Comparison of ENCODE assay signal across 8 mouse cellular contexts in the genomic region with DNA sequence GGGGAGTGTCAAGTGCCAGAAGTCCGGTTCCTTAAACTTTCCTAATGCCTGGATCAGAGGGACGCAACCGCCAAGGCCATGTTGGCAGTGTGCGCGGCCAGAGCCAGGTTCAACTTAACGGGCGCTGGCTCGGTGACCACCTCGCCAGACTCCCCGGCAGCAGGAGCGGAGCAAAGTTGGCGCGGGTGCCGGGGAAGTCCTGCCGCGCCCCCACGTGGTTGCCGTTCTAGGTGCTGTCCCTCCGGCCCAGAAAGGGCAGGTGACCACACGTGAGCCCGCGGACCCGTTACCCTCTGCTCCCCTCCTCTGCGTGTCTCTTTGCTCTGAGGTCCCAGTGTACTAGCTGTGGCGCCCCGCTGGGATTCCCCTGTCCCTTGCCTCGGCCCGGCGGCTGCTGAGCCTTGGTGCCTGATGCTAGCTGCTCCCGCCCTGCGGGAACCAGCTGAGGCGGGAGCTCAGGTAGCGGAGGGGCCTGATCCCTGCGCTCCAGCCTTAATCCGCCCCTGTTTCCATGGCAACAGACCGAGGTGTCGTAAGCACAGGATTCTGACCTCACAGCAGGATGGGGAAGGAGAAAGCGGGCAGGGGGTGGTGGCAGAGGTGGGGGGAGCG. TPM values are rescaled to one million over a fixed set of nuclear protein-coding genes. Genes with fewer than 3 reads are reported as not detected.
A peak's percentile ranks its signal among the peaks of the same experiment; 100 is the strongest.
DNase-seq lines count a peak whose midpoint lies in the region; ATAC-seq and TF ChIP-seq lines count a peak whose summit lies in the region.

No protein-coding gene starts in this region.

- peak; percentile 67 to 69 for DNase-seq in heart, adult 2 months
- no peak for DNase-seq in heart, adult 8-10 months (ENCODE audit: low spot score)
- DNase-seq in adrenal gland, adult (ENCODE audit: inconsistent age in 2 of 2, low spot score in 1 of 2), result peak; percentile 72 to 84
- peak; percentile 69 for DNase-seq in embryo, embryonic 9.5 days (ENCODE audit: extremely low spot score)
- DNase-seq in hindbrain, embryonic 10.5 days (ENCODE audit: low spot score), result peak; percentile 72
- peak; percentile 83 for DNase-seq in limb, embryonic 11.5 days (ENCODE audit: low spot score)
- peak; percentile 59 to 63 for DNase-seq in thymus, postnatal 36 days

- 3% methylated on average over 39 of the region's 39 CpGs for WGBS in heart, adult 2 months
- WGBS in hindbrain, embryonic 10.5 days, result under 1% methylated on average over 39 of the region's 39 CpGs
- WGBS in limb, embryonic 11.5 days, result under 1% methylated on average over 39 of the region's 39 CpGs
- WGBS in midbrain, embryonic 16.5 days, result 0% methylated on average over 39 of the region's 39 CpGs

- H3K9me3 ChIP-seq in hindbrain, embryonic 10.5 days, result no peaks in the 10 kb centered on the region
- H3K9me3 ChIP-seq in limb, embryonic 11.5 days (ENCODE audit: control insufficient read depth, low read length), result no peaks in the 10 kb centered on the region
- H3K9me3 ChIP-seq in midbrain, embryonic 16.5 days (replicated peaks; ENCODE audit: control insufficient read depth, low read length, poor library complexity, severe bottlenecking), result no peaks in the 10 kb centered on the region

- peak; percentile 47 for TF ChIP-seq CTCF in heart, adult 2 months (IDR thresholded peaks at IDR 0.05)

- H3K4me3 ChIP-seq in heart, adult 2 months, result peak overlapping the region; percentile 64
- peak overlapping the region; percentile 60 for H3K4me3 ChIP-seq in hindbrain, embryonic 10.5 days
- peak overlapping the region; percentile 44 for H3K4me3 ChIP-seq in limb, embryonic 11.5 days (ENCODE audit: low read depth, low read length)
- peak overlapping the region; percentile 64 for H3K4me3 ChIP-seq in midbrain, embryonic 16.5 days (ENCODE audit: low read depth, low read length)

- 0 out of 2 replicates have a peak, but pooled peaks have one; percentile 19 for ATAC-seq in limb, embryonic 11.5 days (ENCODE audit: insufficient number of reproducible peaks, low FRiP score, low TSS enrichment, low read depth)
- peak; percentile 47; the same call in 1 of the 2 replicates for ATAC-seq in midbrain, embryonic 16.5 days

- H3K4me2 ChIP-seq in limb, embryonic 11.5 days (ENCODE audit: low read depth, severe bottlenecking), result peak overlapping the region; percentile 60
- H3K4me2 ChIP-seq in midbrain, embryonic 16.5 days (ENCODE audit: low read length), result peak overlapping the region; percentile 57

- H3K27ac ChIP-seq in heart, adult 2 months, result no peak overlapping the region; the same call in 1 of the 2 replicates
- peak overlapping the region; percentile 75; the same call in 1 of the 2 replicates for H3K27ac ChIP-seq in hindbrain, embryonic 10.5 days
- H3K27ac ChIP-seq in limb, embryonic 11.5 days (replicated peaks; ENCODE audit: low read depth, low read length), result no peak overlapping the region
- peak overlapping the region; percentile 74 for H3K27ac ChIP-seq in midbrain, embryonic 16.5 days (ENCODE audit: low read length)

- TF ChIP-seq POLR2A in heart, adult 2 months (IDR thresholded peaks at IDR 0.05; ENCODE audit: insufficient read depth, low read depth, low read length), result no peak

- peaks cover 1% of the 10 kb centered on the region; the same call in 1 of the 2 replicates for H3K27me3 ChIP-seq in heart, adult 2 months (ENCODE audit: control insufficient read depth, insufficient read depth, low read length)
- peaks cover 92% of the 10 kb centered on the region for H3K27me3 ChIP-seq in hindbrain, embryonic 10.5 days (ENCODE audit: insufficient read depth, poor library complexity, severe bottlenecking)
- H3K27me3 ChIP-seq in limb, embryonic 11.5 days (ENCODE audit: control insufficient read depth, insufficient read depth, low read length), result peaks cover 42% of the 10 kb centered on the region
- no peaks in the 10 kb centered on the region for H3K27me3 ChIP-seq in midbrain, embryonic 16.5 days (ENCODE audit: control insufficient read depth, insufficient read depth, low read depth, low read length)

- peaks cover 2% of the 10 kb centered on the region; the same call in 1 of the 2 replicates for H3K4me1 ChIP-seq in heart, adult 2 months (ENCODE audit: control insufficient read depth, insufficient read depth, low read length)
- H3K4me1 ChIP-seq in hindbrain, embryonic 10.5 days (replicated peaks), result peaks cover 72% of the 10 kb centered on the region
- H3K4me1 ChIP-seq in limb, embryonic 11.5 days (ENCODE audit: control insufficient read depth, insufficient read depth, low read length), result peaks cover 24% of the 10 kb centered on the region
- H3K4me1 ChIP-seq in midbrain, embryonic 16.5 days (ENCODE audit: control insufficient read depth, insufficient read depth, low read length), result peaks cover 25% of the 10 kb centered on the region

- H3K36me3 ChIP-seq in heart, adult 2 months (ENCODE audit: control insufficient read depth, insufficient read depth, low read length), result no peaks in the 10 kb centered on the region
- no peaks in the 10 kb centered on the region for H3K36me3 ChIP-seq in hindbrain, embryonic 10.5 days
- no peaks in the 10 kb centered on the region for H3K36me3 ChIP-seq in limb, embryonic 11.5 days (ENCODE audit: control insufficient read depth, insufficient read depth, low read length)
- no peaks in the 10 kb centered on the region for H3K36me3 ChIP-seq in midbrain, embryonic 16.5 days (ENCODE audit: control insufficient read depth, insufficient read depth, low read length)

- H3K79me2 ChIP-seq in heart, adult 2 months (replicated peaks; ENCODE audit: control insufficient read depth, insufficient read depth, low read length), result no peaks in the 10 kb centered on the region

- intact Hi-C loops in heart, adult 2 months (cut with DNase I), result loop anchor here (2.0 to 10.0 kb wide), 2 partner anchors 14 to 210 kb away; no protein-coding TSS in a partner anchor

- peak overlapping the region; percentile 81 for H3K9ac ChIP-seq in heart, adult 2 months (ENCODE audit: low read depth, low read length)
- peak overlapping the region; percentile 4 for H3K9ac ChIP-seq in limb, embryonic 11.5 days (ENCODE audit: low read length)
- peak overlapping the region; percentile 72 for H3K9ac ChIP-seq in midbrain, embryonic 16.5 days (ENCODE audit: low read depth, low read length)

- TF ChIP-seq EP300 in heart, adult 2 months (IDR thresholded peaks at IDR 0.05; ENCODE audit: insufficient read depth, low read depth, low read length), result no peak

RNA-seq across cellular contexts. Expression of a gene that starts 1.4 kb away (rescaled TPM):
- 1 to 10 TPM; 8.4 to 9.4 TPM for total RNA-seq in heart, adult 2 months (2021)
- polyA plus RNA-seq in heart, adult 2 months (2012; rRNA removed), result 7.5 and 10.4 TPM in 2 replicates
- 1 to 10 TPM; 5.2 to 7.9 (median 6.8) TPM for total RNA-seq in heart, adult 8-10 months (2022)
- 2.5 and 2.8 TPM in 2 replicates for polyA plus RNA-seq in hindbrain, embryonic 10.5 days (2016; fragmentation: Nextera tagmentation; extraction: Ambion mirVana)
- 0.75 and 0.78 TPM in 2 replicates for polyA plus RNA-seq in limb, embryonic 11.5 days (2014; fragmentation: Nextera tagmentation; extraction: Ambion mirVana)
- 17.8 and 19.7 TPM in 2 replicates for polyA plus RNA-seq in midbrain, embryonic 16.5 days (2015; fragmentation: Nextera tagmentation; extraction: Ambion mirVana)

RNA-seq across cellular contexts. Expression of a gene that starts 3.9 kb away (rescaled TPM):
- 10 to 100 TPM in 1 of 2 experiments, 1 to 10 TPM in 1; 8.5 to 11.6 TPM for total RNA-seq in heart, adult 2 months (2021)
- polyA plus RNA-seq in heart, adult 2 months (2012; rRNA removed), result 21.7 and 32.9 TPM in 2 replicates
- total RNA-seq in heart, adult 8-10 months (2022), result 10 to 100 TPM in 2 of 4 experiments, 1 to 10 TPM in 2; 8.1 to 11.2 (median 9.7) TPM
- polyA plus RNA-seq in hindbrain, embryonic 10.5 days (2016; fragmentation: Nextera tagmentation; extraction: Ambion mirVana), result 23.2 and 24.2 TPM in 2 replicates
- polyA plus RNA-seq in limb, embryonic 11.5 days (2014; fragmentation: Nextera tagmentation; extraction: Ambion mirVana), result 24.1 and 25.5 TPM in 2 replicates
- polyA plus RNA-seq in midbrain, embryonic 16.5 days (2015; fragmentation: Nextera tagmentation; extraction: Ambion mirVana), result 12.5 and 14.0 TPM in 2 replicates

RNA-seq across cellular contexts. Expression of a gene that starts 16.3 kb away (rescaled TPM):
- 1 to 10 TPM; 5.7 to 6.1 TPM for total RNA-seq in heart, adult 2 months (2021)
- 11.1 and 16.7 TPM in 2 replicates for polyA plus RNA-seq in heart, adult 2 months (2012; rRNA removed)
- total RNA-seq in heart, adult 8-10 months (2022), result 1 to 10 TPM; 5.6 to 6.9 (median 5.9) TPM
- polyA plus RNA-seq in hindbrain, embryonic 10.5 days (2016; fragmentation: Nextera tagmentation; extraction: Ambion mirVana), result 27.6 and 33.1 TPM in 2 replicates
- 38.2 and 39.8 TPM in 2 replicates for polyA plus RNA-seq in limb, embryonic 11.5 days (2014; fragmentation: Nextera tagmentation; extraction: Ambion mirVana)
- 13.3 and 14.5 TPM in 2 replicates for polyA plus RNA-seq in midbrain, embryonic 16.5 days (2015; fragmentation: Nextera tagmentation; extraction: Ambion mirVana)

RNA-seq across cellular contexts. Expression of a gene that starts 25.6 kb away (rescaled TPM):
- 10 to 100 TPM; 12.6 to 13.6 TPM for total RNA-seq in heart, adult 2 months (2021)
- polyA plus RNA-seq in heart, adult 2 months (2012; rRNA removed), result 15.5 and 19.6 TPM in 2 replicates
- total RNA-seq in heart, adult 8-10 months (2022), result 10 to 100 TPM in 3 of 4 experiments, 1 to 10 TPM in 1; 7.6 to 19.4 (median 16.8) TPM
- polyA plus RNA-seq in hindbrain, embryonic 10.5 days (2016; fragmentation: Nextera tagmentation; extraction: Ambion mirVana), result 0.15 and 0.52 TPM in 2 replicates
- polyA plus RNA-seq in limb, embryonic 11.5 days (2014; fragmentation: Nextera tagmentation; extraction: Ambion mirVana), result 4.1 and 4.5 TPM in 2 replicates
- polyA plus RNA-seq in midbrain, embryonic 16.5 days (2015; fragmentation: Nextera tagmentation; extraction: Ambion mirVana), result 1.3 and 1.8 TPM in 2 replicates

Comparison
In these comparisons a context has a peak if more than half of its experiments do, and no peak if none do; other contexts are left out.
1. H3K27ac ChIP-seq: peak in hindbrain, embryonic 10.5 days (single experiment) and midbrain, embryonic 16.5 days (single experiment); none in heart, adult 2 months (single experiment) and limb, embryonic 11.5 days (single experiment).
2. H3K9ac ChIP-seq: peak in every context shown above with its lines; median percentile 81 in heart, adult 2 months; 72 in midbrain, embryonic 16.5 days; 4 in limb, embryonic 11.5 days.
3. Peak in every context shown above with its lines, with median percentiles within 50 percentile points of each other: H3K4me3 ChIP-seq.